Mouse (Mus musculus): ENCODE results near the gene Pygm. TPM values are rescaled to one million over a fixed set of nuclear protein-coding genes. Genes with fewer than 3 reads are reported as not detected.

Gene Pygm
- 19.5 TPM for polyA plus RNA-seq (2014; fragmentation: Illumina TruSeq; extraction: RNeasy Lipid Tissue Mini Kit (QIAGEN cat#74804); ENCODE audit: insufficient read depth, low read depth, low replicate concordance)

GRCm38 (mm10) chr19:6384128-6384527 is at the start of gene Pygm:
Gene Pygm, plus strand, starts transcription at chr19:6384399.

GRCm38 (mm10) chr19:6334673-6335457 is 49.3 kb upstream of the Pygm start, which contains the start of gene Men1:
Gene Men1, plus strand, starts transcription at chr19:6334979.

GRCm38 (mm10) chr19:6340524-6341452 is 43.4 kb upstream of the Pygm start, which contains the start of gene Map4k2:
Gene Map4k2, plus strand, starts transcription at chr19:6341135.

GRCm38 (mm10) chr19:6363411-6364240 is 20.6 kb upstream of the Pygm start, which contains the start of gene Sf1:
Gene Sf1, plus strand, starts transcription at chr19:6363690.

GRCm38 (mm10) chr19:6399285-6400095 is 15.3 kb downstream of the Pygm start, which contains the start of gene Rasgrp2:
Gene Rasgrp2, plus strand, starts transcription at chr19:6399340.

GRCm38 (mm10) chr19:6418233-6418879 is 34.2 kb downstream of the Pygm start, which contains the start of gene Nrxn2:
Gene Nrxn2, plus strand, starts transcription at chr19:6418731.

Other genes starting within 250 kb of the Pygm start
- gene Batf2, start 243.4 kb upstream of the Pygm start, polyA plus RNA-seq (2014; fragmentation: Illumina TruSeq; extraction: RNeasy Lipid Tissue Mini Kit (QIAGEN cat#74804); ENCODE audit: insufficient read depth, low read depth, low replicate concordance): 4.7 TPM
- gene Arl2, start 242.9 kb upstream of the Pygm start, polyA plus RNA-seq (2014; fragmentation: Illumina TruSeq; extraction: RNeasy Lipid Tissue Mini Kit (QIAGEN cat#74804); ENCODE audit: insufficient read depth, low read depth, low replicate concordance): 47.3 TPM
- gene Majin, start 200.0 kb upstream of the Pygm start, polyA plus RNA-seq (2014; fragmentation: Illumina TruSeq; extraction: RNeasy Lipid Tissue Mini Kit (QIAGEN cat#74804); ENCODE audit: insufficient read depth, low read depth, low replicate concordance): 0.18 TPM
- 0.64 TPM for gene Gpha2, start 158.0 kb upstream of the Pygm start, polyA plus RNA-seq (2014; fragmentation: Illumina TruSeq; extraction: RNeasy Lipid Tissue Mini Kit (QIAGEN cat#74804); ENCODE audit: insufficient read depth, low read depth, low replicate concordance)
- gene Ppp2r5b, start 148.5 kb upstream of the Pygm start, polyA plus RNA-seq (2014; fragmentation: Illumina TruSeq; extraction: RNeasy Lipid Tissue Mini Kit (QIAGEN cat#74804); ENCODE audit: insufficient read depth, low read depth, low replicate concordance): 22.8 TPM
- 6.0 TPM for gene Atg2a, start 142.7 kb upstream of the Pygm start, polyA plus RNA-seq (2014; fragmentation: Illumina TruSeq; extraction: RNeasy Lipid Tissue Mini Kit (QIAGEN cat#74804); ENCODE audit: insufficient read depth, low read depth, low replicate concordance)
- gene Ehd1, start 107.7 kb upstream of the Pygm start, polyA plus RNA-seq (2014; fragmentation: Illumina TruSeq; extraction: RNeasy Lipid Tissue Mini Kit (QIAGEN cat#74804); ENCODE audit: insufficient read depth, low read depth, low replicate concordance): 75.5 TPM
- gene Cdc42bpg, start 77.9 kb upstream of the Pygm start, polyA plus RNA-seq (2014; fragmentation: Illumina TruSeq; extraction: RNeasy Lipid Tissue Mini Kit (QIAGEN cat#74804); ENCODE audit: insufficient read depth, low read depth, low replicate concordance): 44.0 TPM
- 16.7 TPM for gene Men1, start 49.4 kb upstream of the Pygm start, polyA plus RNA-seq (2014; fragmentation: Illumina TruSeq; extraction: RNeasy Lipid Tissue Mini Kit (QIAGEN cat#74804); ENCODE audit: insufficient read depth, low read depth, low replicate concordance)
- 49.4 TPM for gene Map4k2, start 43.3 kb upstream of the Pygm start, polyA plus RNA-seq (2014; fragmentation: Illumina TruSeq; extraction: RNeasy Lipid Tissue Mini Kit (QIAGEN cat#74804); ENCODE audit: insufficient read depth, low read depth, low replicate concordance)
- gene Sf1, start 20.7 kb upstream of the Pygm start, polyA plus RNA-seq (2014; fragmentation: Illumina TruSeq; extraction: RNeasy Lipid Tissue Mini Kit (QIAGEN cat#74804); ENCODE audit: insufficient read depth, low read depth, low replicate concordance): 58.0 TPM
- gene Rasgrp2, start 14.9 kb downstream of the Pygm start, polyA plus RNA-seq (2014; fragmentation: Illumina TruSeq; extraction: RNeasy Lipid Tissue Mini Kit (QIAGEN cat#74804); ENCODE audit: insufficient read depth, low read depth, low replicate concordance): 83.3 TPM
- gene Nrxn2, start 34.3 kb downstream of the Pygm start, polyA plus RNA-seq (2014; fragmentation: Illumina TruSeq; extraction: RNeasy Lipid Tissue Mini Kit (QIAGEN cat#74804); ENCODE audit: insufficient read depth, low read depth, low replicate concordance): 4.0 TPM
- gene Slc22a12, start 158.6 kb downstream of the Pygm start, polyA plus RNA-seq (2014; fragmentation: Illumina TruSeq; extraction: RNeasy Lipid Tissue Mini Kit (QIAGEN cat#74804); ENCODE audit: insufficient read depth, low read depth, low replicate concordance): 0.40 TPM